Mouse (Mus musculus): Measurements from ENCODE around the gene Lrrc23. TPM values are rescaled to one million over a fixed set of nuclear protein-coding genes. Genes with fewer than 3 reads are reported as not detected.
A peak's percentile ranks its signal among the peaks of the same experiment; 100 is the strongest.
"Not testable (repeated sequence)": the region's sequence is repeated elsewhere in the genome, so short reads cannot be mapped to it uniquely, and the experiment has no call there.

The Lrrc23 gene
- total RNA-seq (2015; ENCODE audit: low replicate concordance) (not detected in 2 replicates), total RNA-seq (2017; ENCODE audit: low replicate concordance) (not detected in 2 replicates)

DNA sequence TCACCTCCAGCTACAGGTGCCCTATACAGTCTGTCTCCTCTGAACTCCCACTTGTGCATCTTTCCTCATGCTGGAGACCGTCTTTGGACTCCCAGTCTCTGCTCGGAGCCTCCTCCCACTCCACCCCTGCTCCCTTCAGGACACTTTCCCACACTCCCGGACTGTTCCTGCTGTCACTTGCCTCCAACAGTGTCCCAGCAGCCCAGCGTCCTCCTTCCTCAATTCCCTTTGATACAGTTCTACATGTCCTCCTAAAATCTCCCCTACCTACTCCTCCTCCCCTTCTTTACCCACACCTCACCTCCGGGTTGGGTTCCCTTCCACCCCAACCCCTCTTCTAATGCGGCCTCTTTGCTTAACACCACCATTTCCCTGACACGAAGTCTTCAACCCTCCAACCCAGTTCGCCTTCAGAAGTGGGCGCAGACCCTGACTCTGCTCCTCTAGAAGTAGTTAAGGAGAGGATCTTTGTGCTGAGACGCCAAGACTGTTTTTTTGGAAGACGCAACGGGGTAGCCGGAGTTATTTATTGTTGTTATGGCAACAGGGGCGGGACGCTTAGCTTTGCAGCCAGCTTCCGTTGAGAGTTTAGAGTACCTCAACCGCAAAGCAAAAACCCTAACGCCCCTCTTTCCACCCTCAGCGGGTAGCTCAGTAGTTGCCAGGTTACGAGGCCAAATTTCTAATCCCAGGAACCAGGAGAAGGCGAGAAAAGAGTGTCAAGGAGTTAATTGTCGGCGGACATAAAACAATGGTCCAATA, at the start of gene Lrrc23:
Lrrc23 (minus strand) TSS at position 506 of the 762 bp plus-strand sequence.
- ATAC-seq (replicated peaks; ENCODE audit: low FRiP score, poor library complexity, severe bottlenecking): no peak

- no peak for ATAC-seq (replicated peaks; ENCODE audit: low FRiP score, poor library complexity, severe bottlenecking)
Measured at GRCm38 (mm10) chr6:124828101-124828592, 48.6 kb upstream of the Lrrc23 start.

DNA sequence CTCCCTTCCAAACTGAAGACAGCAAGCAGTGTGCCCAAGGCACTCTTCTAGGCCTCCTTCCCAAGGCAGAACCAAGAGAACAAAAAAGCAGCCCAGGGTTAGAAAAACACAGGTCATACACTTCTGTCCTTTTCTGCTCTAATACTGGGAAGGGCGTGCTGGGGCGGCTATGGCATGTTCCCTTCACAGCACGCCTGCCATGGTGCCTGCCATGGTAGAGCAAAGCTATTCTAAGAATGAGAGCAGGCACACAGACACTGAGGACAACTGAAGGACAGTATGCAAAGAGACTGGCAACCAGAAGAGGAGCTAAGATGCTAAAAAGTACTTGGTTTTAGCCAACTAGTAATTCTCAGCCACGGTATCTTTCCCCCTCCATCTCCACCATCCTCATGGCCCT, 42.5 kb upstream of the Lrrc23 start:
- ATAC-seq (replicated peaks; ENCODE audit: low FRiP score, poor library complexity, severe bottlenecking): no peak

GRCm38 (mm10) chr6:124820891-124821290, 41.4 kb upstream of the Lrrc23 start:
- no peak for ATAC-seq (replicated peaks; ENCODE audit: low FRiP score, poor library complexity, severe bottlenecking)

- ATAC-seq (replicated peaks; ENCODE audit: low FRiP score, poor library complexity, severe bottlenecking): no peak
Measured at GRCm38 (mm10) chr6:124817971-124818370, 38.4 kb upstream of the Lrrc23 start.

DNA sequence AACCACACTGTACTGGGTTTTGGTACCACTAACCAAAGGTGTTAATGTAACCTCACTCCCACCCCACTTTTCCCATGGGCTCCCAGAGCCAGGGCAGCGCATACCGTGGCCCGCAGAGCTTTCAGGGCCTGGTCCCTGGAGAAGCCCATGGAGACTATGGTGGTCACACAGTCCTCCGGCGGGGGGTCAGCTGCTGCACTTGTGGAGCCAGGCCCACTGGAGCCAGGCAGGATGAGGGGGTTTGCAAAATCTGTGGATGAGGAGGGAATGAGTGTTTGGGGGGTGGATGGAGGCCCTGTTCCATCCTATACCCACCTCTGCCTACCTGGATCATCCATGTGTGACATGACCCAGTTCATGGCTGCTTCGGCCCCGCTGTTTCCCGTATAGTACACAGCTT, 38.0 kb upstream of the Lrrc23 start:
- ATAC-seq (replicated peaks; ENCODE audit: low FRiP score, poor library complexity, severe bottlenecking): no peak

GRCm38 (mm10) chr6:124817125-124817524, 37.6 kb upstream of the Lrrc23 start:
- ATAC-seq (replicated peaks; ENCODE audit: low FRiP score, poor library complexity, severe bottlenecking): no peak

GRCm38 (mm10) chr6:124816611-124817010, 37.1 kb upstream of the Lrrc23 start:
- ATAC-seq (replicated peaks; ENCODE audit: low FRiP score, poor library complexity, severe bottlenecking): no peak

DNA sequence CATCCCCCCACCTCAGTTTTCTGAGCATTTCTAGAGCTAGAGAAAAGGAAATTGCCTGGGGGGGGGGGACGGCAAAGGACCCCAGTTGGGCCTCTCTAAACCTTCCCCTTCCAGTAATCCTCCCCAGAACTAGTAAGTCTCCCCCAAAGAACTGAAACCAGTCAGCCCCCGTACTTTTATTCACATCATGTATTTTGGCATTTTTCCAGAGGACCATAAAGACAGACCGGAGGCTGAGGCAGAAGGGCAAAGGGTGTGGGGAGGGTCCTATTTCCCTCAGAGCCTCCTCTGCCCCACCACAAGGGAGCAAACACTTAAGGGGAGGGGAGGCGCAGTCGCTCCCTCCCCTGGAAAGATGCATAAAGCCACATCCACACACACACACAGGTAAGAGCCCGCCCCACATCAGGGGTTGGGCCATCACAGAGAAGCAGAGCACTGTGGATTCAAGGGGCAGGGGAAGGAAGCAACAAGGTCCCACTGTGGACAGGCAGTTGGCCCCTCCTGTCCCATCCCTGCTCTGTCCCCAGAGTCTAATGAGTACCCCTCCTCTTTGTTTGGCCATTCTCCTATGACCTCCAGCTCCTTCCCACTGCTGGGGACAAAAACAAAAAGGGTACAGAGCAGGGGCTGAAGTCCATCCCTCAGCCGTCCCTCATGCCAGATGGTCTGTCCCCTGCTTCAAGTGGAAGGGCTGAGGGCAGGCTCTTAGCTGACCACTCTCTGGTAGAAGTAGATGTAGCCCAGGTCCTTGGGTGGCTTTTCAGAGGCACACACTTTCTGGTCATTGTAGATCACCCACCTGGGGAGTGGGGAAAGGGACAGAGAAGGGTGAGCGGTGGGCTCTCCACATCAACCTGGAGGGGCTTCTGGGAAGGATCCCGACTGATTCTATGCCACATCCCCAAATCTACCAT, 35.6 kb upstream of the Lrrc23 start:
- no peak for ATAC-seq (replicated peaks; ENCODE audit: low FRiP score, poor library complexity, severe bottlenecking)

GRCm38 (mm10) chr6:124814448-124814847, 34.9 kb upstream of the Lrrc23 start:
- ATAC-seq (replicated peaks; ENCODE audit: low FRiP score, poor library complexity, severe bottlenecking): peak; percentile 17

DNA sequence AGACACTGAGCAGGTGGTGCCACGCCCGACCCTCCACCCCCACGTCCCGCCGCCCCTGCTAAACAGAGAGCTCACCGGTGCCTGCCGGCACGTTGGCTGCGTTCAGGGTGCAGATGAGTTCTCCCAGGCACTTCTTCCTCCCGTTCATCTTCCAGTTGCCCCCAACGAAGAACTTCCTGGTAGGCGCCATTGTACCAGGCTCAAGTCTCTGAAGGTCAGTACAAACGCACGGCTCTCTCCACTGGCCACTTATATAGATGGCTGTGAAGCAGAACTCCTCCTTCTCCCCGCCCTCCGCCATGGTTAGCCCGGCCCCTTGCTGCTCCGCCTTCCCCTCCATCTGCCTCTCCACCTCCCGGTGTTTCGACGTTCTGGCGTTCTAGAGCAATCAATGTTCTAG, 34.4 kb upstream of the Lrrc23 start, which contains the start of gene Tpi1:
Tpi1 (minus strand) TSS at position 364 of the 400 bp plus-strand sequence.
- ATAC-seq (replicated peaks; ENCODE audit: low FRiP score, poor library complexity, severe bottlenecking): peak; percentile 88

DNA sequence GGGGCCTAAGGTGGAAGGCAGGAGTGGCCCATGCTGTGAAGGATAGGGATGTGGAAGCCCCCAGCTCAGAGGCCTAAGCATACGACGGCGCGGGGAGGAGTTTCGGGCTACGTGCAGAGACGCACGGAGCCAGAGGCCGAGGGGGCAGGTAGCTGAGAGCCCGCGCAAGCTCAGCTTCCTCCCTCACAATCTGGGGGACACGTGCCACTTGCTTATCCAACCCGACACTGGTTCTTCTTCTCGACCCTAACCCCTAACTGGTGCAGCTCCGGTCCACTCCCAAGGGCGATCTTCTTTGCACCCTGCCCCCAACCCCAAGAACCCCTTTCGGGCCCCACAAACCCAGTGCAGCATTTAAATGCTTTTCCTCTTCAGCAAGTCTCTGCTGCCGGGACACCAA, 34.0 kb upstream of the Lrrc23 start:
- ATAC-seq (replicated peaks; ENCODE audit: low FRiP score, poor library complexity, severe bottlenecking): 0 out of 2 replicates have a peak, but pooled peaks have one; percentile 13

- no peak for ATAC-seq (replicated peaks; ENCODE audit: low FRiP score, poor library complexity, severe bottlenecking)
Measured at GRCm38 (mm10) chr6:124812848-124813247, 33.3 kb upstream of the Lrrc23 start.

GRCm38 (mm10) chr6:124811701-124812560, 32.4 kb upstream of the Lrrc23 start:
- ATAC-seq (replicated peaks; ENCODE audit: low FRiP score, poor library complexity, severe bottlenecking): no peak

DNA sequence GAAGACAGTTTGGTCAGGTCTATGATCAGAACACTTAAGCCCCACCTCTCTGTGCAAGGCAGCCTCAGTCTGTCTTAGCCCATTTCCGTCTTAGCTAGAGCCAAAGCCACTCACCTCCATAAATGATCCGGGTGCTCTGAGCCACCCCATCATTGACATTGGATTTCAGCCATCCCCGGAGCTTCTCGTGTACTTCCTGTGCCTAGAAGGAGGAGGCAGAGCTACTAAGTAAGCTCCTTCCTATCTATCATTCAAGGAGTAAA, 31.8 kb upstream of the Lrrc23 start:
- no peak for ATAC-seq (replicated peaks; ENCODE audit: low FRiP score, poor library complexity, severe bottlenecking)

DNA sequence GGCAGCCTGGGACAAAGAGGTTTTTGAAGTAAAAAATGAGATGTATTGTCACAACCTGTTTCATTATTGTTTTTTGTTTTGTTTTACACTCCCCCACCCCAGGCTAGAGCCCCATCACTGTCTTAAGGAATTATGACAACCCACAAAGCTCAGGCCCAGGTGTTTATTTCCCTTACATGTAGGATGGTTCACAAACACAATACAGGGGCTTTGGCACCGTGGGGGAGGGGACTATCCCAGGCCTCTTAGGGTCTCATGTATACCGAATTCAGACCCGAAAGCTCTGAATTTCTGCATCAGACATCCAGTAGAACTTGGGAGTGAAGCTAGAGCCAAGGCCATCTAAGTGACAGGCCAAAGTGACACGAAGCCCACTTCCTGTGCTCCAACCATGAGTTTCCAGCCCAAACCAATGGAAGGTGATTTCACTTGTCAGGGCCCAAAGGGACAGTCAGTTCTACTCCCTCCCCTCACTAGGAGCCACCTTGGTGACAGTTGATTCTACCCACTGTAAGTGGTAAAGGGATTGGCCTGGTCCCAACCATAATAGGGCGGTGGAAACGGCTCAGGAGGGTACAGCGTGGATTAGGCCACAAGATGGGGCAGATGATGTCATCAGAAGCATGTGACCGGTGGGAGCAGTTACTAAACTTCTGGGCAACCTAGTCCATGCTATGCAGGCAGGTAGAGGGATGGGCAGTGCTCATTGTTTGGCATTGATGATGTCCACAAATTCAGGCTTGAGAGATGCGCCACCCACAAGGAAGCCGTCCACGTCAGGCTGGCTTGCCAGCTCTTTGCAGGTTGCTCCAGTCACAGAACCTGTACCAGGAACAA, 31.3 kb upstream of the Lrrc23 start:
- ATAC-seq (replicated peaks; ENCODE audit: low FRiP score, poor library complexity, severe bottlenecking): not testable (repeated sequence)

GRCm38 (mm10) chr6:124809775-124810538, 30.4 kb upstream of the Lrrc23 start:
- ATAC-seq (replicated peaks; ENCODE audit: low FRiP score, poor library complexity, severe bottlenecking): 0 out of 2 replicates have a peak, but pooled peaks have one; percentile 1

Measured in erythroblast, adult 5-6 weeks (primary cell).